Mouse (Mus musculus) heart, embryonic 16.5 days (tissue): Measurements from ENCODE around the gene Gm45716. TPM values are rescaled to one million over a fixed set of nuclear protein-coding genes. Genes with fewer than 3 reads are reported as not detected.

Experiments
- ATAC-seq: fragments of 200-750 bp; cut with Nextera tagmentation; replicated peaks from 2 replicates; pipeline ENCODE4 v1.8.0; 2017; ENCODE audit warnings: moderate number of reproducible peaks; ENCODE audit not compliant: insufficient read depth, low FRiP score; ENCODE audit errors: extremely low read depth
- H3K27ac ChIP-seq: fragments of 300-500 bp; sonication (generic); 2 replicates; pipeline ENCODE4 v1.5.1; 2014; ENCODE audit warnings: mild to moderate bottlenecking, low read length, control low read depth, moderate library complexity
- H3K27me3 ChIP-seq: fragments of 300-500 bp; sonication (generic); 2 replicates; pipeline ENCODE4 v1.6.1; 2014; ENCODE audit warnings: low read length, mixed read lengths; ENCODE audit not compliant: control insufficient read depth, insufficient read depth
- H3K36me3 ChIP-seq: fragments of 300-500 bp; sonication (generic); 2 replicates; pipeline ENCODE4 v1.6.1; 2014; ENCODE audit not compliant: control insufficient read depth, insufficient read depth
- H3K4me1 ChIP-seq: fragments of 300-500 bp; sonication (generic); 2 replicates; pipeline ENCODE4 v1.6.1; 2014; ENCODE audit warnings: low read length, mixed read lengths; ENCODE audit not compliant: control insufficient read depth, insufficient read depth
- H3K4me2 ChIP-seq: fragments of 300-500 bp; sonication (generic); 2 replicates; pipeline ENCODE4 v1.6.1; 2014; ENCODE audit warnings: low read depth, mild to moderate bottlenecking, control low read depth, low read length
- H3K4me3 ChIP-seq: fragments of 300-500 bp; sonication (generic); 2 replicates; pipeline ENCODE4 v1.5.1; 2014; ENCODE audit warnings: mild to moderate bottlenecking, control low read depth, low read length
- H3K9ac ChIP-seq: fragments of 300-500 bp; sonication (generic); 2 replicates; pipeline ENCODE4 v1.6.1; 2014; ENCODE audit warnings: low read length, control low read depth
- H3K9me3 ChIP-seq: fragments of 300-500 bp; sonication (generic); replicated peaks from 2 replicates; pipeline ENCODE4 v1.6.1; 2016; ENCODE audit warnings: low read length; ENCODE audit not compliant: control insufficient read depth
- WGBS: fragments of 180-500 bp; shearing (Covaris S2); extraction: QIAGEN DNeasy Blood & Tissue Kit; methylation state at CpG from one replicate; pipeline ENCODE4 v1.1.7; 2014; 5-methylcytosine and 5-hydroxymethylcytosine counted together
- polyA plus RNA-seq: library from polyadenylated mRNA; unstranded; fragments of >200 nt; fragmentation: Nextera tagmentation; extraction: Ambion mirVana; gene quantifications from 2 replicates; pipeline ENCODE4 v1.2.1, GENCODE M21; 2015

The Gm45716 gene
- polyA plus RNA-seq, 1 experiment from 2014 or later: 53.0 TPM

GRCm38 (mm10) chr11:90240652-90241330 is 53.3 kb downstream of the Gm45716 start:
- ATAC-seq: no peak
- Histone ChIP-seq H3K4me3 (no peak overlapping the region), H3K4me1 (no peaks in the 10 kb centered on the region), H3K27me3 (no peaks in the 10 kb centered on the region), H3K27ac (no peak overlapping the region), H3K36me3 (no peaks in the 10 kb centered on the region), H3K9ac (no peak overlapping the region), H3K9me3 (no peaks in the 10 kb centered on the region), H3K4me2 (no peak overlapping the region)
- 32% methylated on average over 6 of the region's 6 CpGs for WGBS

DNA sequence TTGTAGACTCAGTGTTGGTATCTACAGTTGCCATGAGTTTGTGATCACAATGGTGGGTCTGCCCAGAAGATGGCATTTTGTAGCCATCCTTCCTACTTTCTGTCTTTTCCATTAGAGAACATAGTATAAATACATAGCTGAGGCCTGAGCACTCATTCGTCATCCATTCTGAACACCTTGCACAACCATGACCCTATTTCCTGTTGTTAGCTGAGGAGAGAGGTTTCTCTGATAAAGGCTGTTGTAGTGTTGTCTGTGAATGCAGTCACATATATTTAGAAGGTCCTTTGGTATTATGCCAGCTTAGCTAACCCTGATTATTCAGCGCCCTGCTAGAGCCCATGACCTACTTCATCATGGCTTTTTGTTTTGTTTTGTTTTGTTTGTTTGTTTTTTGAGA is 54.4 kb downstream of the Gm45716 start:
- Histone ChIP-seq H3K36me3 (no peaks in the 10 kb centered on the region), H3K4me2 (no peak overlapping the region), H3K4me3 (no peak overlapping the region), H3K27ac (no peak overlapping the region), H3K9ac (no peak overlapping the region), H3K9me3 (no peaks in the 10 kb centered on the region), H3K4me1 (no peaks in the 10 kb centered on the region), H3K27me3 (no peaks in the 10 kb centered on the region)
- WGBS: 36% methylated on average over 2 of the region's 2 CpGs
- no peak for ATAC-seq

- no peak overlapping the region for H3K4me2 ChIP-seq
- WGBS: 91% methylated on average over 2 of the region's 2 CpGs
Observed at GRCm38 (mm10) chr11:90243300-90243699, 55.8 kb downstream of the Gm45716 start.

DNA sequence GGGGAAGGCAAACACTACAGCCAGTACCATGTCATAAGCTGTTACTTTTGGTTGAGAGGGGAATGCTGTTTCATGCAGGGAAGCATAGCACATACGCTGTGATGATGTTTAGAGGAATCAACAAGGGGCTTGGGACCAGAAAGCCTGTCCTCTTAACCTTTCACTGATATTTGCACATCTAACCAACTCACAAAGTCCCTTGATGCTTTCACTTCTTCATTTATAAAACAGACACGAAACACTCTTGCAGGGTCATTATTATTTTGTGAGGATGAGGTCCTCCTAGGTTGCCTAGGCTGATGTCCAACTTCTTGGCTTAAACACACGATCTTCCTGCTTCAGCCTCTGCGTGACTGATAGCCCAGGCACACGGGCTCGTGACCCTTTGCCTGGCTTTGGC is 58.1 kb downstream of the Gm45716 start:
- 67% methylated on average over 6 of the region's 6 CpGs for WGBS
- no peak for ATAC-seq

More at GRCm38 (mm10) chr11:90243300-90243699, 55.8 kb downstream of the Gm45716 start:
- Histone ChIP-seq H3K4me1 (peaks cover under 1% of the 10 kb centered on the region; the same call in 1 of the 2 replicates), H3K9ac (no peak overlapping the region), H3K27me3 (no peaks in the 10 kb centered on the region), H3K36me3 (no peaks in the 10 kb centered on the region), H3K4me3 (no peak overlapping the region), H3K27ac (no peak overlapping the region), H3K9me3 (no peaks in the 10 kb centered on the region)
- ATAC-seq: no peak

DNA sequence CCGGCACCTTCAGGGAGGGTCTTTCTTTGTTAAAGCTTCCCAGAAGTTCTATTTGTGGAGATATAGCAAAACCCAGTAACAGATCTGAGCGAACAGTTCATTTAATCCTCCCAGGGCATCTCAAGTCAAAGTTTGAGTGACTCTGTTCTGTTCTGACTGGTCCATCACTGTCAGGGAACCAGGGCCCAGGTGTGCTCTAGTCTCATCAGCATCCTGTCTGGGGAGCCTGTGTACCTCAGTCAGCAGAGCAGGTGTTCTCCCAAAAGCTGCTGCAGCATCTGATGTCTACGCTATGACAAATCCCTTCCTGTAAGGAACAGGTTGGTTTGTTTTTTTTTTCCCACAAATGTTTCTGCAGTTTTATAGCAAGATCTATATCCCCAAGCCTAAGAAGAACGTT is 59.2 kb downstream of the Gm45716 start:
- WGBS: 80% methylated on average over 4 of the region's 4 CpGs
- ATAC-seq: no peak
- peaks cover 6% of the 10 kb centered on the region for H3K4me1 ChIP-seq
- H3K4me3 ChIP-seq: no peak overlapping the region
- no peaks in the 10 kb centered on the region for H3K36me3 ChIP-seq
- H3K4me2 ChIP-seq: no peak overlapping the region
- no peak overlapping the region for H3K9ac ChIP-seq
- H3K9me3 ChIP-seq: no peaks in the 10 kb centered on the region
- H3K27ac ChIP-seq: no peak overlapping the region
- no peaks in the 10 kb centered on the region for H3K27me3 ChIP-seq

More for the DNA sequence above, 58.1 kb downstream of the Gm45716 start:
- Histone ChIP-seq H3K27me3 (no peaks in the 10 kb centered on the region), H3K27ac (no peak overlapping the region), H3K4me2 (no peak overlapping the region), H3K4me1 (peaks cover 4% of the 10 kb centered on the region), H3K4me3 (no peak overlapping the region), H3K36me3 (no peaks in the 10 kb centered on the region), H3K9ac (no peak overlapping the region), H3K9me3 (no peaks in the 10 kb centered on the region)

- no peaks in the 10 kb centered on the region for H3K27me3 ChIP-seq
- no peaks in the 10 kb centered on the region for H3K36me3 ChIP-seq
- no peak overlapping the region for H3K9ac ChIP-seq
- no peaks in the 10 kb centered on the region for H3K9me3 ChIP-seq
- ATAC-seq: no peak
- H3K4me1 ChIP-seq: peaks cover 17% of the 10 kb centered on the region
- no peak overlapping the region for H3K27ac ChIP-seq
- H3K4me3 ChIP-seq: no peak overlapping the region
- 46% methylated on average over 4 of the region's 4 CpGs for WGBS
- no peak overlapping the region for H3K4me2 ChIP-seq
Observed at GRCm38 (mm10) chr11:90247793-90248192, 60.3 kb downstream of the Gm45716 start.

- Histone ChIP-seq H3K4me3 (peak within 1 kb of the TSS; percentile 99), H3K9me3 (no peaks in the 10 kb centered on the region), H3K27ac (peak within 1 kb of the TSS; percentile 94), H3K36me3 (no peaks in the 10 kb centered on the region), H3K9ac (peak within 1 kb of the TSS; percentile 99), H3K4me2 (peak within 1 kb of the TSS; percentile 83), H3K4me1 (peaks cover 31% of the 10 kb centered on the region), H3K27me3 (no peaks in the 10 kb centered on the region)
- WGBS: under 1% methylated on average over 42 of the region's 51 CpGs
- ATAC-seq: peak; percentile 98
Observed at GRCm38 (mm10) chr11:90249025-90249650, 61.7 kb downstream of the Gm45716 start, which contains the start of gene Mmd. Gene Mmd (plus strand): TSS chr11:90249456.

GRCm38 (mm10) chr11:90249701-90250141 is 62.2 kb downstream of the Gm45716 start:
- peak overlapping the region; percentile 99 for H3K4me3 ChIP-seq
- peak overlapping the region; percentile 94 for H3K27ac ChIP-seq
- H3K9me3 ChIP-seq: no peaks in the 10 kb centered on the region
- H3K27me3 ChIP-seq: no peaks in the 10 kb centered on the region
- WGBS: 0% methylated on average over 22 of the region's 22 CpGs
- H3K4me1 ChIP-seq: peaks cover 36% of the 10 kb centered on the region
- H3K9ac ChIP-seq: peak overlapping the region; percentile 99
- H3K36me3 ChIP-seq: no peaks in the 10 kb centered on the region
- peak; percentile 9 for ATAC-seq
- H3K4me2 ChIP-seq: peak overlapping the region; percentile 83

GRCm38 (mm10) chr11:90250189-90250588 is 62.7 kb downstream of the Gm45716 start:
- H3K4me1 ChIP-seq: peaks cover 36% of the 10 kb centered on the region
- no peak for ATAC-seq
- peak overlapping the region; percentile 83 for H3K4me2 ChIP-seq
- no peaks in the 10 kb centered on the region for H3K27me3 ChIP-seq
- WGBS: 0% methylated on average over 9 of the region's 9 CpGs
- no peaks in the 10 kb centered on the region for H3K36me3 ChIP-seq
- H3K9me3 ChIP-seq: no peaks in the 10 kb centered on the region
- peak overlapping the region; percentile 99 for H3K4me3 ChIP-seq
- H3K27ac ChIP-seq: peak overlapping the region; percentile 94
- peak overlapping the region; percentile 99 for H3K9ac ChIP-seq
